Mouse (Mus musculus) forebrain, embryonic 11.5 days (tissue): ENCODE measurements around the gene Cenpv. TPM values are rescaled to one million over a fixed set of nuclear protein-coding genes. Genes with fewer than 3 reads are reported as not detected.

Experiments
- polyA plus RNA-seq: library from polyadenylated mRNA; unstranded; fragments of >200 nt; fragmentation: Nextera tagmentation; extraction: Ambion mirVana; gene quantifications from 2 replicates; pipeline ENCODE4 v1.2.1, GENCODE M21; 2014

The Cenpv gene
- polyA plus RNA-seq, 1 experiment from 2014 or later: 61.5 TPM

Other genes with a start within 250 kb of the Cenpv start
- 13.8 and 16.5 TPM in 2 replicates for gene Pigl, start 80.8 kb downstream of the Cenpv start, polyA plus RNA-seq
- gene Ncor1, start 80.7 kb downstream of the Cenpv start, polyA plus RNA-seq: 206 and 224 TPM in 2 replicates
- 3,283 and 3,484 TPM in 2 replicates for gene Ubb, start 11.9 kb upstream of the Cenpv start, polyA plus RNA-seq
- gene Trpv2, start 35.2 kb upstream of the Cenpv start, polyA plus RNA-seq: 3.0 and 3.1 TPM in 2 replicates
- gene Lrrc75a, start 109.3 kb upstream of the Cenpv start, polyA plus RNA-seq: 14.3 and 20.7 TPM in 2 replicates
- 37.8 and 41.1 TPM in 2 replicates for gene Mmgt2, start 109.4 kb upstream of the Cenpv start, polyA plus RNA-seq
- gene Zfp287, start 192.6 kb upstream of the Cenpv start, polyA plus RNA-seq: 14.6 and 14.9 TPM in 2 replicates
- not detected in 2 replicates for gene Gm10428, start 213.8 kb upstream of the Cenpv start, polyA plus RNA-seq